ENCODE assay signal across 7 mouse cellular contexts in the genomic region with DNA sequence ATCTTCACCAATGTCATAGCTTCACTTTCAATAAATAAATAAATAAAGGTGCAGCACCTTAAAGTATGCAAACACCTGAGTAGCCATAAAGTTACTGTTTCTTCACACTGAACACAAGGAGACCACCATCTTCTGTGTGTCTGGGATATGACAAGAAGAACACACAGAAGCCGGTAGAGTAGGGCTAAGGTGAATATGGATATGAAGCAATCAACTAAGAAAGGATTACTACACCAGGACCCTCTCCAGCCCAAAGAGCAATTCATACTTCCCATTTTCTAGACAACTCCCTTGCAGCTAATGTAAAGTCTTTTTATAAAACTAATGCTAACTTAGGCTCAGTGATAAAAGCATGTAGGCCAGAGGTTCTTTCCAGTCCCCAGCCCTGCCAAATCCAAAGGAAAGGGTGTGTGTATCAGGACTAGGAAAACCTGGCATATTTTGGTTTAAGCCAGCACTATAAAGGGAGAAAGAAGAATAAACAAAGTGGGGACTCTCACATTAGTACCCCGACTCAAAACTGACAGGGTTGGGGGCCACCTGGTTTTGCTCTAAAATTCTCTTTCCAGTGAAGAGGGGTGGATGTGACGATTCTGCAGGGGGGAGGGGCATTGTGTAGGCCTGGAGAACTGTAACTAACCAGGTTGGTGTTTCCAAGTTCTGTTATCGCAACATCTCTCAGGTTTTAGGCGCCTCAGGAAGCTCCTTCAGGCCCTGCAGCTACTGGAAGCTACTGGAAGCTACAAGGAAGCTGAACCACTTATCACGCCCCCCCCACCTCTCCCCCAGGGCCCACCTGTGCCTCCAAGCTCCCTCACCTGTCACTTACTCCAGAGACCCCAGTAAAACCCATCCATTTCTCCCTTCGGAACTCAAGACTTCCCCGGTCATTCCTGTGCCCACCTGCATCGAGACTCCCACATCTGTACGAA. TPM values are rescaled to one million over a fixed set of nuclear protein-coding genes. Genes with fewer than 3 reads are reported as not detected.
DNase-seq lines count a peak whose midpoint lies in the region; ATAC-seq and TF ChIP-seq lines count a peak whose summit lies in the region.

No protein-coding gene starts in this region.

- H3ac ChIP-seq in C2C12 (ENCODE audit: control insufficient read depth, insufficient read length, low read depth): peak overlapping the region; percentile 85

- no peak for TF ChIP-seq CTCF in C2C12 (IDR thresholded peaks at IDR 0.05; ENCODE audit: control insufficient read depth, insufficient read depth, insufficient read length)
- no peak for TF ChIP-seq CTCF in forebrain, postnatal 0 days (IDR thresholded peaks at IDR 0.05; ENCODE audit: low read depth)

- no peaks in the 10 kb centered on the region for H3K9me3 ChIP-seq in forebrain, postnatal 0 days (ENCODE audit: low read length)
- H3K9me3 ChIP-seq in intestine, embryonic 16.5 days (ENCODE audit: control insufficient read depth, low read length): no peaks in the 10 kb centered on the region
- no peaks in the 10 kb centered on the region for H3K9me3 ChIP-seq in lung, embryonic 16.5 days (ENCODE audit: control insufficient read depth, low read length)
- no peaks in the 10 kb centered on the region for H3K9me3 ChIP-seq in stomach, embryonic 14.5 days (ENCODE audit: control insufficient read depth, low read depth, low read length)

- H3K4me1 ChIP-seq in forebrain, postnatal 0 days (ENCODE audit: insufficient read depth): peaks cover 18% of the 10 kb centered on the region
- peaks cover 8% of the 10 kb centered on the region for H3K4me1 ChIP-seq in intestine, embryonic 16.5 days (ENCODE audit: control insufficient read depth, insufficient read depth, low read length)
- peaks cover 10% of the 10 kb centered on the region for H3K4me1 ChIP-seq in lung, embryonic 16.5 days (replicated peaks; ENCODE audit: control insufficient read depth, insufficient read depth, low read length)
- peaks cover 7% of the 10 kb centered on the region; the same call in 1 of the 2 replicates for H3K4me1 ChIP-seq in stomach, embryonic 14.5 days (ENCODE audit: control insufficient read depth, insufficient read depth, low read length)

- H3K79me2 ChIP-seq in C2C12 (ENCODE audit: control insufficient read depth, insufficient read depth): peaks cover 61% of the 10 kb centered on the region

- 52% methylated on average over 10 of the region's 10 CpGs for WGBS in forebrain, postnatal 0 days
- 39% methylated on average over 10 of the region's 10 CpGs for WGBS in intestine, embryonic 16.5 days
- WGBS in lung, embryonic 16.5 days: 34% methylated on average over 10 of the region's 10 CpGs
- WGBS in stomach, embryonic 14.5 days: 40% methylated on average over 10 of the region's 10 CpGs

- H3K27ac ChIP-seq in forebrain, postnatal 0 days (ENCODE audit: low read depth, low read length): peak overlapping the region; percentile 92; the same call in 1 of the 2 replicates
- H3K27ac ChIP-seq in intestine, embryonic 16.5 days (ENCODE audit: low read length): no peak overlapping the region
- H3K27ac ChIP-seq in lung, embryonic 16.5 days (ENCODE audit: low read length): no peak overlapping the region
- 0 out of 2 replicates have a peak overlapping the region, but pooled peaks have one; percentile 15 for H3K27ac ChIP-seq in stomach, embryonic 14.5 days (ENCODE audit: low read length)

- H3K36me3 ChIP-seq in C2C12 (ENCODE audit: control insufficient read depth, insufficient read depth): peaks cover 17% of the 10 kb centered on the region
- peaks cover 15% of the 10 kb centered on the region for H3K36me3 ChIP-seq in forebrain, postnatal 0 days (ENCODE audit: insufficient read depth)
- H3K36me3 ChIP-seq in intestine, embryonic 16.5 days (ENCODE audit: control insufficient read depth, insufficient read depth, low read length): peaks cover 4% of the 10 kb centered on the region; the same call in 1 of the 2 replicates
- peaks cover 14% of the 10 kb centered on the region for H3K36me3 ChIP-seq in lung, embryonic 16.5 days (ENCODE audit: control insufficient read depth, insufficient read depth, low read length)
- H3K36me3 ChIP-seq in stomach, embryonic 14.5 days (ENCODE audit: control insufficient read depth, insufficient read depth, low read length): peaks cover 4% of the 10 kb centered on the region; the same call in 1 of the 2 replicates

- DNase-seq in MN1 (ENCODE audit: low spot score): peak; percentile 6
- DNase-seq in forebrain, postnatal 0 days: no peak
- DNase-seq in left cerebral cortex, adult 18-20 months (ENCODE audit: low spot score in 2 of 2): no peak

- peak overlapping the region; percentile 91 for H3K9ac ChIP-seq in forebrain, postnatal 0 days
- peak overlapping the region; percentile 86 for H3K9ac ChIP-seq in intestine, embryonic 16.5 days (ENCODE audit: low read depth, low read length)
- H3K9ac ChIP-seq in lung, embryonic 16.5 days (ENCODE audit: low read length): peak overlapping the region; percentile 69
- H3K9ac ChIP-seq in stomach, embryonic 14.5 days (replicated peaks; ENCODE audit: low read depth, low read length): peak overlapping the region; percentile 52

- no peak for ATAC-seq in forebrain, postnatal 0 days
- ATAC-seq in intestine, embryonic 16.5 days: no peak
- no peak for ATAC-seq in lung, embryonic 16.5 days (ENCODE audit: low read depth)
- no peak for ATAC-seq in stomach, embryonic 14.5 days (ENCODE audit: insufficient number of reproducible peaks, insufficient read depth, low FRiP score, low read depth)

- peaks cover 29% of the 10 kb centered on the region for H3K79me3 ChIP-seq in C2C12 (ENCODE audit: low read depth)

- no peaks in the 10 kb centered on the region for H3K27me3 ChIP-seq in C2C12 (ENCODE audit: control insufficient read depth, insufficient read depth, insufficient read length)
- H3K27me3 ChIP-seq in forebrain, postnatal 0 days (ENCODE audit: insufficient read depth, low read length): no peaks in the 10 kb centered on the region
- no peaks in the 10 kb centered on the region for H3K27me3 ChIP-seq in intestine, embryonic 16.5 days (replicated peaks; ENCODE audit: control insufficient read depth, insufficient read depth, low read length)
- no peaks in the 10 kb centered on the region for H3K27me3 ChIP-seq in lung, embryonic 16.5 days (ENCODE audit: control insufficient read depth, insufficient read depth, low read depth, low read length)
- H3K27me3 ChIP-seq in stomach, embryonic 14.5 days (ENCODE audit: control insufficient read depth, insufficient read depth, low read length): no peaks in the 10 kb centered on the region

- peak overlapping the region; percentile 76 for H3K4me2 ChIP-seq in forebrain, postnatal 0 days (ENCODE audit: low read depth)
- peak overlapping the region; percentile 66 for H3K4me2 ChIP-seq in intestine, embryonic 16.5 days (ENCODE audit: low read depth, low read length)
- peak overlapping the region; percentile 76 for H3K4me2 ChIP-seq in lung, embryonic 16.5 days (ENCODE audit: low read depth, low read length)
- H3K4me2 ChIP-seq in stomach, embryonic 14.5 days (replicated peaks; ENCODE audit: low read depth, low read length): peak overlapping the region; percentile 69

- H3K4me3 ChIP-seq in C2C12 (ENCODE audit: insufficient read depth, poor library complexity, severe bottlenecking): peak overlapping the region; percentile 79
- peak overlapping the region; percentile 86 for H3K4me3 ChIP-seq in forebrain, postnatal 0 days (ENCODE audit: low read depth, low read length)
- peak overlapping the region; percentile 87 for H3K4me3 ChIP-seq in intestine, embryonic 16.5 days (ENCODE audit: low read length)
- peak overlapping the region; percentile 64 for H3K4me3 ChIP-seq in lung, embryonic 16.5 days (ENCODE audit: low read length)
- H3K4me3 ChIP-seq in stomach, embryonic 14.5 days (ENCODE audit: low read depth, low read length): peak overlapping the region; percentile 82

TF ChIP-seq in C2C12, 6 proteins besides CTCF, POLR2A, EP300 and RAD21:
- TF ChIP-seq MAX (IDR thresholded peaks at IDR 0.05) (no peak), MYOG (IDR thresholded peaks at IDR 0.05; ENCODE audit: control insufficient read depth, extremely low read depth, insufficient read length) (no peak), USF1 (IDR thresholded peaks at IDR 0.05; ENCODE audit: low read depth) (no peak), FOSL1 (IDR thresholded peaks at IDR 0.05; ENCODE audit: insufficient read depth, low read length, poor library complexity, severe bottlenecking) (no peak), MYOD1 (IDR thresholded peaks at IDR 0.05; ENCODE audit: control insufficient read depth, insufficient read length, low read depth) (no peak), CEBPB (IDR thresholded peaks at IDR 0.05; ENCODE audit: low read depth) (no peak)

RNA-seq across cellular contexts. Expression of gene Abcc5, which starts 1.2 kb away (rescaled TPM):
- 25.8 TPM for polyA plus RNA-seq in C2C12 (2012; fragmentation: generic; extraction: Trizol)
- 74.3 and 79.8 TPM in 2 replicates for total RNA-seq in forebrain, postnatal 0 days (2014; rRNA removed)
- 58.7 and 71.6 TPM in 2 replicates for polyA plus RNA-seq in forebrain, postnatal 0 days (2015; fragmentation: Nextera tagmentation; extraction: Ambion mirVana)
- polyA plus RNA-seq in intestine, embryonic 16.5 days (2015; fragmentation: Nextera tagmentation; extraction: Ambion mirVana): 28.0 and 31.0 TPM in 2 replicates
- polyA plus RNA-seq in lung, embryonic 16.5 days (2015; fragmentation: Nextera tagmentation; extraction: Ambion mirVana): 65.1 and 80.4 TPM in 2 replicates
- 73.9 and 81.7 TPM in 2 replicates for polyA plus RNA-seq in stomach, embryonic 14.5 days (2014; fragmentation: Nextera tagmentation; extraction: Ambion mirVana)
- total RNA-seq in left cerebral cortex, adult 18-20 months (2021): 100 to 1,000 TPM; 208 to 216 TPM

Comparison
In these comparisons a context has a peak if more than half of its experiments do, and no peak if none do; other contexts are left out.
1. H3K27ac ChIP-seq: peak in forebrain, postnatal 0 days (single experiment) and stomach, embryonic 14.5 days (single experiment); none in intestine, embryonic 16.5 days (single experiment) and lung, embryonic 16.5 days (single experiment).
2. Peak in every context shown above with its lines, with median percentiles within 50 percentile points of each other: H3K4me3 ChIP-seq, H3K4me2 ChIP-seq and H3K9ac ChIP-seq.